Mouse (Mus musculus) E14TG2a.4 (cell line): ENCODE measurements around the gene Rex1bd.

Experiments
- CTCF ChIP-seq: conservative IDR thresholded peaks from 2 replicates; pipeline ENCODE4 v1.5.1; 2014; ENCODE audit warnings: low read length
- NANOG ChIP-seq: IDR thresholded peaks from 2 replicates; pipeline ENCODE4 v1.6.1; 2014; ENCODE audit warnings: borderline replicate concordance, low read length, mixed read lengths
- POU5F1 ChIP-seq: IDR thresholded peaks from 2 replicates; pipeline ENCODE4 v1.6.1; 2014; ENCODE audit warnings: low read length, borderline replicate concordance

- TF ChIP-seq CTCF (no peak), NANOG (no peak), POU5F1 (no peak)
Observed at GRCm38 (mm10) chr8:70505698-70506327, 739 bp downstream of the Rex1bd start.
